In the genomic region with DNA sequence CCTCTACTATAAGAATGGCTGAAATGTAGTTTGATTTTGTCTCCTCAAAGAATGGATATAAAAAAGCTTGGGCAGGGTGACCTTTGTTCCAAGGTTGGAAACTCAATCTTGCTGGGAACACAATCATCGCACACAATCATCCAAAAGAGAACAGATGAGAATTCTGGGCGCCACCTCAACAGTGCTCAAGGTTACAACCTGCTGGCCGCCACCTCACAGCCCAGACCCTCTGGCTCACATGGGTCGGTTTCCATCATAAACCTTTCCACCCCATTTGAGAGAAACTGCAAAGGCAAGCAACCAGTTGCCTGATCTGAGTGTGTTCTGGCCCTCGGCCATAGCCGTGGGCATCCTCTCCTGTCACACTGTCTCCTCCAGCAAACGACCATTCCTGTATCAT, we compare ENCODE assay signal across 22 mouse cellular contexts.
DNase-seq lines count a peak whose midpoint lies in the region; ATAC-seq lines count a peak whose summit lies in the region.
"Had no signal": no experiment of that assay in that cellular context is flagged by ENCODE, and none has a peak within 500 bp of the region (broad histone marks: within the 10 kb centered on the region; RNA-seq: fewer than 3 reads in every experiment).

No protein-coding gene starts in this region.

- H3K4me2 ChIP-seq in kidney, embryonic 15.5 days = no peak overlapping the region
- H3K4me2 ChIP-seq in kidney, embryonic 14.5 days (replicated peaks; ENCODE audit: low read depth, low read length) = no peak overlapping the region
- H3K4me2 ChIP-seq: embryonic facial prominence, embryonic 12.5 days; forebrain, embryonic 13.5 days; forebrain, embryonic 15.5 days had no signal

- H3K4me3 ChIP-seq in kidney, embryonic 15.5 days (replicated peaks) = no peak overlapping the region
- no peak overlapping the region for H3K4me3 ChIP-seq in kidney, embryonic 14.5 days (ENCODE audit: low read length)
- H3K4me3 ChIP-seq: embryonic facial prominence, embryonic 10.5 days; embryonic facial prominence, embryonic 12.5 days; forebrain, embryonic 13.5 days; forebrain, embryonic 15.5 days had no signal

- H3K9me3 ChIP-seq in kidney, embryonic 15.5 days (replicated peaks) = no peaks in the 10 kb centered on the region
- H3K9me3 ChIP-seq in kidney, embryonic 14.5 days (ENCODE audit: control insufficient read depth, low read length) = no peaks in the 10 kb centered on the region
- H3K9me3 ChIP-seq: embryonic facial prominence, embryonic 10.5 days; embryonic facial prominence, embryonic 12.5 days; forebrain, embryonic 13.5 days; forebrain, embryonic 15.5 days; G1E had no signal

- WGBS in kidney, embryonic 15.5 days = 67% methylated on average over 7 of the region's 7 CpGs
- WGBS in kidney, embryonic 14.5 days = 53% methylated on average over 7 of the region's 7 CpGs

- H3K4me1 ChIP-seq in kidney, embryonic 15.5 days = peaks cover 10% of the 10 kb centered on the region
- H3K4me1 ChIP-seq in kidney, embryonic 14.5 days (ENCODE audit: control insufficient read depth, insufficient read depth, low read length) = 0 out of 2 replicates have a peak, but pooled peaks cover 9% of the 10 kb centered on the region
- H3K4me1 ChIP-seq: forebrain, embryonic 13.5 days; forebrain, embryonic 15.5 days had no signal

- ATAC-seq in kidney, embryonic 15.5 days (replicated peaks; ENCODE audit: low FRiP score) = 0 out of 2 replicates have a peak, but pooled peaks have one; percentile 15
- no peak for ATAC-seq in kidney, embryonic 14.5 days (ENCODE audit: low FRiP score, low TSS enrichment)
- ATAC-seq: activated CD4-positive, CD25-positive, alpha-beta regulatory T cell, adult 4 months; CD4-positive, CD25-positive, alpha-beta regulatory T cell, adult 4 months; forebrain, embryonic 13.5 days; forebrain, embryonic 15.5 days; forebrain, postnatal 0 days; Patski had no signal

- no peaks in the 10 kb centered on the region for H3K36me3 ChIP-seq in kidney, embryonic 15.5 days
- no peaks in the 10 kb centered on the region for H3K36me3 ChIP-seq in kidney, embryonic 14.5 days (ENCODE audit: control insufficient read depth, insufficient read depth, low read length)
- H3K36me3 ChIP-seq: embryonic facial prominence, embryonic 10.5 days; embryonic facial prominence, embryonic 12.5 days; forebrain, embryonic 15.5 days; G1E had no signal

- peak; percentile 43 to 72 for DNase-seq in adrenal gland, adult (ENCODE audit: inconsistent age in 2 of 2, low spot score in 1 of 2)
- no peak for DNase-seq in adrenal gland, adult 8-10 months
- DNase-seq in adrenal gland, postnatal 25 days = peak; percentile 18
- no peak for DNase-seq in adrenal gland, adult 18-20 months (ENCODE audit: low spot score in 2 of 2)
- DNase-seq: adrenal gland, postnatal 14 days; B cell, adult 2 months; cerebellum, adult 11-12 months; cerebellum, adult 2 months; cerebellum, adult 9-10 months; cerebellum, postnatal 25 days; forebrain, postnatal 0 days had no signal

- no peaks in the 10 kb centered on the region for H3K27me3 ChIP-seq in kidney, embryonic 15.5 days
- no peaks in the 10 kb centered on the region for H3K27me3 ChIP-seq in kidney, embryonic 14.5 days (ENCODE audit: control insufficient read depth, insufficient read depth, low read length)
- H3K27me3 ChIP-seq: CH12.LX; embryonic facial prominence, embryonic 12.5 days; forebrain, embryonic 13.5 days; forebrain, embryonic 15.5 days; Patski had no signal

- H3K27ac ChIP-seq in kidney, embryonic 15.5 days = no peak overlapping the region
- no peak overlapping the region for H3K27ac ChIP-seq in kidney, embryonic 14.5 days (ENCODE audit: low read depth, low read length)
- H3K27ac ChIP-seq: embryonic facial prominence, embryonic 10.5 days; embryonic facial prominence, embryonic 12.5 days; forebrain, embryonic 13.5 days; forebrain, embryonic 15.5 days had no signal

- no peak overlapping the region for H3K9ac ChIP-seq in kidney, embryonic 15.5 days
- no peak overlapping the region for H3K9ac ChIP-seq in kidney, embryonic 14.5 days (ENCODE audit: low read depth, low read length)
- H3K9ac ChIP-seq: embryonic facial prominence, embryonic 12.5 days; forebrain, embryonic 13.5 days; forebrain, embryonic 15.5 days; forebrain, postnatal 0 days had no signal

Comparison
In these comparisons a context has a peak if more than half of its experiments do, and no peak if none do; other contexts are left out.
1. DNase-seq: peak in adrenal gland, adult (2 of 2) and adrenal gland, postnatal 25 days (single experiment); none in adrenal gland, adult 8-10 months (single experiment) and adrenal gland, adult 18-20 months (0 of 2).